Mouse (Mus musculus): ENCODE data around the gene Mypn.

The Mypn gene

DNA sequence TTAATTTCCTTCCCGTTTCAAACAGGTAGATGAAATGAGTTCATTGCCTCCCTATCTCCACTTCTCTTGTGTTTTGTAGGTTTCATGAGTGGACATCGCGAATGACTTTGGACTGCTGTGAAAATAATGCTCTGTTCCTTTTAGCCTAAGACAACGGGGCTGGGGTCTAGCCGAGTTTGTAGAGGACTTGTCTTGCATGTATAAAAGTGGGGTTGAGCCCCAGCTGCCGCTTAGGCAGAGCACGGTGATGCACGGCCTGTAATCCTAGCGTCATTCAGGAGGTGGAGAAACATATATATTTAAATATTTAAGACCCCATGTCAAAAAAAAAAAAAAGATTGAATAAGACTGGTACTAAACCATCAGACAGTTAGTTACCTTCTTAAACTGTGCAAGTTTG is 103.1 kb downstream of the Mypn start:
- no peak for DNase-seq (ENCODE audit: low read depth)

DNA sequence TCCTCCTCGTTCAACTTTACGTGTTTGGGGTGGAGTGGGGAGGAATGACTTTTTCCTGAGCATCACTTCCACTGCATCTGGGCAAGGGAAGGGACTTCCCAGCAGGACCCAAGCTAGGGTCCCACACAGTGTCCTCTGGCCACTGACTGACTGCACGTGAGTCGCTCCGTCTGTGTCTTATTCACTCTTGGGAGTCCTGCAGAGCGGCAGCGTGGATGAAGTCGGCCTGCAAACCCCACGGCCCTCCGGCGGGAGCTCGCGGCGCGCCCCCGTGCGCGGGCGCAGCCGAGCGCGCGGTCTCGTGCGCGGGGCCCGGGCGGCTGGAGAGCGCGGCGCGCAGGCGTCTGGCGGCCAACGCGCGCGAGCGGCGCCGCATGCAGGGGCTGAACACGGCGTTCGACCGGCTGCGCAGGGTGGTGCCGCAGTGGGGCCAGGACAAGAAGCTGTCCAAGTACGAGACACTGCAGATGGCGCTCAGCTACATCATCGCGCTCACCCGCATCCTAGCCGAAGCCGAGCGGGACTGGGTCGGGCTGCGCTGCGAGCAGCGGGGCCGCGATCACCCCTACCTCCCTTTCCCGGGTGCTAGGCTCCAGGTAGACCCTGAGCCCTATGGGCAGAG is 103.7 kb downstream of the Mypn start:
- no peak for DNase-seq (ENCODE audit: low read depth)

DNA sequence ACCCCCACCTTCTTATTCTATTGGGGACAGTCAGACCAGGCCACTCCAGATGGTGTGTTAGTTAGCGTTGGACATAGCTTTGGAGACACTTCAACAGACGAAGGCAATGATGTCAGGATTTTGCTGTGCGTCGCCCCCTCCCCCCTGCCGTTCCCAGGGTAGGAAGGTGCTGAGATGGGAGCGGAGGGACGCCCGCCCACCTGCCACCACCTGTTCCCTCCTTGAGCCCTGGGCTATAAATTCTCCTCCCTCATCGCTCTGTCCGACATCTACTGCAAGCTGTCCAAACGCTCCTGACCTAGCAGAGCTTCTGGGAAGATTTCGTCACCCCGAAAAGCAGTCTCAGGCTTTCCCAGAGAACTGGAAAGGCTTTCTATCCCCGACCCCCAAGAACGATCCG is 104.2 kb downstream of the Mypn start, which contains the start of gene Atoh7:
Atoh7 (plus strand) TSS at position 131 of the 400 bp plus-strand sequence.
- no peak for DNase-seq (ENCODE audit: low read depth)

DNA sequence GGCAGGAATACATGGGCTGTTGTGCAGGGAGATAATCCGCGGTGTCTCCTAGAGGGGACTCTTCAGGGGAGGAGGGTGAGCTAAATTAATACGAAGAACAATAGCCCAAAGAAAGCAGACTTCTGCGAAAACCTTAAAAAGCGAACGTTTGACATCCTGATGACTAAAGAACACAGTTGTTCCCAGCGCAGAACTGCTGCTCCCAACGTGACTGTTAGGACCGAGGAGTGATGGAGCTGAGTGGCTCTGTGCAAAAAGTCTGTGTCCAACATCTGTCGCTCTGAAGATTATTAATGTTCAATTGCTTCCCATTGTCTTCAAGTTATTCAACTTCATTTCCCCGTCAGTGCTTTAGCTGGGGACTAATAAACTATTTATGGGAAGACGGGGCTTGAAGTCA is 105.6 kb downstream of the Mypn start:
- DNase-seq (ENCODE audit: low read depth): no peak

DNA sequence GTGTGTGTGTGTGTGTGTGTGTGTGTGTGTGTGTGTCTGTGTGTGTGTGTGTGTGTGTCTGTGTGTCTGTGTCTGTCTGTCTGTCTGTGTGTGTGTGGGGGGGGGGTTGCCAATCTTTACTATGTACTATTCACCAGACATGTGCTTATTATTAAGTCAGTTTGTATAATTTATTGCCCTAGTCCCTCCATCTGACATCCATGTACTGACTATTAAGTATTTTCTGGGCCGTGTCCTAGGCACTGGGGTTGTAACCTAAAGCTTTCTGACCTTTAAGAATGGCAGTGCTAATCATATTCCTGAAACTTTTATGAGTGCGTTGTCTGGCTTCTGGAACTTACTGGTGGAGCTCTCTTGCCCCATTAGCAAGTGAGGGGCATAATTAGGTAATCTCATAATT is 107.0 kb downstream of the Mypn start:
- DNase-seq (ENCODE audit: low read depth): no peak

DNA sequence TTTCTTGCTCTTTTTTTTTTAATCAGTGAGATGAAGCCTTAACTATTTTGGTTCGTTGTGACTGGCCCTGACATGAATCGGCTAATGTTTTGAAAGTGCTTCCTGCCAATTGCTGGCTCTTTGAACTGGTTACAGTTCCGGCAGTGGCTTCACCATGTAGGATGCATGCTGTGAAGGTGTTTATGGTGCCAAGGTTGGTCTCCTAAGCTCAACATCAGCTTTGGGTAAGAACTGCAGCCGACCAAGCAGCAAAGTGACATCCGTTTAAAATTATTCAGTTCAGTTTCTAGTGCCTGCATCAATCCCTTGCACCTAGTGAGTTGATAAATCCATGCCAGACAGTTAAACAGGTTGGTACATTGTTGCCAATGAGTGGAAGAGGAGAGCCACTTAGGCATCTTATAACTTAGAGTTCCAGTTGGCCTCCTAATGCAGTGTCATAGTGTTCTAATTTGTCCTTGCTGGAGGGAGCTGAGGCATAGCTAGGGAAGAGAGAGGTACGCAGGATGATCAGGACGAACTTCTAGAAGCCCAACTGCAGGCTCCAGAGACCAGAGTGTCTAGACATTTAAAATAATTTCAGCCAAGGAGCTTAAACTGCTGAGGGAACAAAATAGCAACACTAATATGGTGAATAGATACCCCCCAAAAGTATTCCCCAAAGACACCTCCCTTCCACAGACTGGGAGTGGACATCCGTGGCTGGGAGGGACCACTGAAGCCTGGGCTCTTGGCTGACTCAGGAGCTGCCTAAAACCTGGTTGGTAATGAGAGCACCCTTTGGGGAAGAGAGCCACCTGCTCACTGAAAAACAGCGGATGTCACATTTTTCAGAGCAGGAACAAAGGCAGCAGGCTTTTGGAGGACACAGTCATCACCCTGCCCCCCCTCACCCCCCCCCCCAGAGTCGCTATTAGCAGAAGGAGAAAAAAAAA is 110.9 kb downstream of the Mypn start:
- peak; percentile 52 for DNase-seq (ENCODE audit: low read depth)

DNA sequence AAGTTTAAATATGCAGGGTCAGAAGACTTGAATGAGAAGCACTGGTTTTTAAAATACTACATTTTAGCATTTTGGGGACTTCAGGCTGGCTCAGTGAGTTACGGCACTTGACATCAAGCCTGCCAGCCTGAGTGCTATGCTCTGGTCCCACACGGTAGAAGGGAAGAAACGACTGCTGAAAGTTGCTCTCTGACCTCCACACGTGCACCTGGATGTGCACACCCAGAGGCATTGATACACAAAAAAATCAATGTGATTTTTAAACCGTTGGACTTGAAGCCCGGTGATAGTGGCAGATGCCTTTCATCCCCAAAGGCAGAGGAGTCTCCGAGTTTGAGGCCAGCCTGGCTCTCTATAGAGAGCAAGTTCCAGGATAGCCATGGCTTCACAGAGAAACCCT is 111.8 kb downstream of the Mypn start:
- no peak for DNase-seq (ENCODE audit: low read depth)

DNA sequence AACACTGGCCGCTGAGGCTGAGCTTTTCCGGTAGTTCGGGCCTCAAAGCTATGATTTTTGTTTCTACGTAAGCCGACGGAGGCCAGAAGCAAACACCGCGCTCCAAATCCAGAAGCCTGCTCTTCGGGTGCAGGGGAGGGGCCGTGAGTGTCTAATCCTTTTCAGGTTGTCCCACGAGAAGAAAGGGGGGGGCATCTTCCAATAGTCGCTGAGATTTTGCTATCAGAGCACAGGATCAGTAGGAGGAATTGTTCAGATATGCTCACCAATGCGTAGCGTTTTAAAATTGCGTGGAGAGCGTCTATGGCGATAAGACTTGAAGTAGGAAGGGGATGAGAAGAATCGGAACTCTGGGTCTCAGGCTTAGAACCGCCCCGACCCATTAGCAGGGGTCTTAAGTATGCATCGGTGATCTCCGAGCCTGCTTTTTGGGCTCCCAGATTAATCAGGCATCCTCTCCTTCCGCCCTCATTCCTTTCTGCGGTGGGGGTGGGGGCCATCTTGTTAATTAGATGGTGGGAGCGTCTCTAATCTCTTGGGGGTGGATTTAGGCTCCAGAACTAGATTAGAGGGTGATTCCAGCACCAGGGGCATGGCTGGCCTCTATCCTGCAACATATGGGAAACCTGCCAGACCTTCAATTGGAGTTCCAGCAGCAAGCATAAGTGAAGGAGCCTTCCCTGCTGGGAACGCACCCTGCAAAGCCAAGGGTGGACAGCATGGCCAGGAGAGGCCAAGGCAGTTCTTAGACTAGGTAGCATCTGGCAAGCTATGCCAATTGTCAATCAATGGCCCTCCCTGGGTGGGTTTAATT is 113.8 kb downstream of the Mypn start:
- DNase-seq (ENCODE audit: low read depth): peak; percentile 30

DNA sequence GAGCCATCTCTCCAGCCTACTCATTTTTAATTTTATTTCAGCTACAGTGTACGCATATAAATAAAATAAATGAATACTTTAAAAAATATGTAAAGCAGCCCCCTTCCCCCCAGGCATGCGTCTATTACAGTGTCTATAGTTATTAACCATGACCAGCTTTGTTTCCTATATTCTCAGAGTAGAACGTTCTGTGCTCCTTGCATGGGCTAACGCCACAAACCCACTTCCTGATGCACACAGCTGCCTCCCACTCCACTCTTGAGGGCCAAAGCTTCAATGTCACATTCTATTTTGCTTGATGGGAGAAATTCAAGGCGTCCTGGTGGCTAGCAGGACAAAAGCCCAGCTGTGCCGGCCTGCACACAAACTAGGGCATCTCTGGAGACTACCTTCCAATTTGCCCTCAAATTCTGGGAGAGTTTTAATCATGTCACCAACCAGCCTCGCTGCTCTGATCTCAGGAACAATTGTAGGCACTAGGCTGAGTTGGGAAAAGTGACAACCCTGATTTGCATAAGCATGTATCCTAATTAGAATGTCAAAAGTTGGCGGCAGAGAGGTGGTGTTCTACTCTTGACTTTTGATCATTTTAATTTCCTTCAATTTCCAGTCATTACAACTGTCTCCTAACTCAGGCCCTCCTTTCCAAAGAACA is 114.5 kb downstream of the Mypn start:
- DNase-seq (ENCODE audit: low read depth): no peak

DNA sequence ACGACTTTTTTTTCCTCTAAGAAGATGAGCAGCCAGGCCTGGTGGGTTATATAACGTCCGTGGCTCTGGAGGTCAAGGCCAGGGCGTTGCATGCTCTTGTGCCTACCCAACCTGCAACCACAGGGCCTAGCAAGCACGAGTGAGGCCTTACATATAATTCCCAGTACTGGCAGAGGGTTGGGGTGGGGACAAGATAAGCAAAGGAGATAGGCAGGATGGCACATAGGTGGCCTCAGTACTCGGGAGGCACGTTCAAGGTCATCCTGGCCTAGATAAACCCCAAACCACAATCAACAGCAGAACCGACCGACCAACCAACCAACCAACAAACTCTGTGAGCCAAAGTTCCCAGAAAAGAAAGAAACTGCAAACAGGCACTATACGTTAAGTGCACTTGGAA is 117.4 kb downstream of the Mypn start:
- DNase-seq (ENCODE audit: low read depth): no peak

DNA sequence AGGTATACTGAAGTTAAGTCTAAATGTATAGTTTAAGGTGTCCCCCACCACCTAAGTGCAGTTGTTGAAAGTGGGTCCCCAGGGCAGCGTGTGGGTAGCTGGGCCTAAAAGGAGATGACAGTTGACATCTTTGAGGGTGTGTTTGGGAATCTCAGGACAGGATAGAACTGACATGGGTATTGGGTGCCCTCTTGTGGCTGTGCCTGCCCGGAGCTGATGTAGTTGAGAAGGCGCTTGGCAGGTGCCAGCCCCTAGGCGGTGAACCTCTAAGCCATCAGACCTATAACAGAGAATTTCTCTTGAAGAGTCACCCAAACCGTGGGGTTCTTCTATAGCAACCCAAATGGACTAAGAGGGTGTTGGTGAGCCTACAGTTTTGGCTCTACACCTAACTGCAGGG is 137.8 kb downstream of the Mypn start:
- peak; percentile 77 for DNase-seq (ENCODE audit: low read depth)

Measured in naive thymus-derived CD4-positive, alpha-beta T cell, adult 2 months (primary cell).